Mouse (Mus musculus): ENCODE measurements around the gene Kctd17. TPM values are rescaled to one million over a fixed set of nuclear protein-coding genes. Genes with fewer than 3 reads are reported as not detected.
A peak's percentile ranks its signal among the peaks of the same experiment; 100 is the strongest.

The Kctd17 gene
- polyA plus RNA-seq, 1 experiment from 2014 or later = 37.9 TPM

- DNase-seq (ENCODE audit: low spot score) = peak; percentile 67
- Histone ChIP-seq H3K9ac (ENCODE audit: low read length) (peak overlapping the region; percentile 43), H3K4me1 (ENCODE audit: control insufficient read depth, insufficient read depth, low read length) (peaks cover 19% of the 10 kb centered on the region), H3K27me3 (ENCODE audit: control insufficient read depth, insufficient read depth, low read length) (no peaks in the 10 kb centered on the region), H3K27ac (replicated peaks; ENCODE audit: low read depth, low read length) (no peak overlapping the region), H3K36me3 (ENCODE audit: control insufficient read depth, insufficient read depth, low read length) (no peaks in the 10 kb centered on the region), H3K9me3 (ENCODE audit: control insufficient read depth, low read length) (no peaks in the 10 kb centered on the region), H3K4me2 (ENCODE audit: low read depth, severe bottlenecking) (peak overlapping the region; percentile 64), H3K4me3 (ENCODE audit: low read depth, low read length) (peak overlapping the region; percentile 15)
- ATAC-seq (ENCODE audit: insufficient number of reproducible peaks, low FRiP score, low TSS enrichment, low read depth) = no peak
- WGBS = 8% methylated on average over 31 of the region's 32 CpGs
Measured at GRCm38 (mm10) chr15:78436380-78437192, 8.2 kb downstream of the Kctd17 start.

- no peak overlapping the region; the same call in 1 of the 2 replicates for H3K27ac ChIP-seq (replicated peaks; ENCODE audit: low read depth, low read length)
- H3K36me3 ChIP-seq (ENCODE audit: control insufficient read depth, insufficient read depth, low read length) = no peaks in the 10 kb centered on the region
- peaks cover 19% of the 10 kb centered on the region for H3K4me1 ChIP-seq (ENCODE audit: control insufficient read depth, insufficient read depth, low read length)
- whole genome bisulfite sequencing = 21% methylated on average over 23 of the region's 23 CpGs
- no peaks in the 10 kb centered on the region for H3K9me3 ChIP-seq (ENCODE audit: control insufficient read depth, low read length)
- peak overlapping the region; percentile 64 for H3K4me2 ChIP-seq (ENCODE audit: low read depth, severe bottlenecking)
- peak overlapping the region; percentile 15; the same call in 1 of the 2 replicates for H3K4me3 ChIP-seq (ENCODE audit: low read depth, low read length)
- H3K27me3 ChIP-seq (ENCODE audit: control insufficient read depth, insufficient read depth, low read length) = no peaks in the 10 kb centered on the region
- DNase-seq (ENCODE audit: low spot score) = peak; percentile 51
- H3K9ac ChIP-seq (ENCODE audit: low read length) = peak overlapping the region; percentile 43
- no peak for ATAC-seq (ENCODE audit: insufficient number of reproducible peaks, low FRiP score, low TSS enrichment, low read depth)
Measured at GRCm38 (mm10) chr15:78437237-78438017, 9.1 kb downstream of the Kctd17 start.

- no peak overlapping the region for H3K27ac ChIP-seq (replicated peaks; ENCODE audit: low read depth, low read length)
- ATAC-seq (ENCODE audit: insufficient number of reproducible peaks, low FRiP score, low TSS enrichment, low read depth) (no peak), DNase-seq (ENCODE audit: low spot score) (no peak)
- H3K9ac ChIP-seq (ENCODE audit: low read length) = no peak overlapping the region
- no peak overlapping the region for H3K4me3 ChIP-seq (ENCODE audit: low read depth, low read length)
- H3K4me1 ChIP-seq (ENCODE audit: control insufficient read depth, insufficient read depth, low read length) = peaks cover 19% of the 10 kb centered on the region
- H3K4me2 ChIP-seq (ENCODE audit: low read depth, severe bottlenecking) = no peak overlapping the region
- H3K9me3 ChIP-seq (ENCODE audit: control insufficient read depth, low read length) = no peaks in the 10 kb centered on the region
- no peaks in the 10 kb centered on the region for H3K27me3 ChIP-seq (ENCODE audit: control insufficient read depth, insufficient read depth, low read length)
- WGBS = 44% methylated on average over 4 of the region's 4 CpGs
- no peaks in the 10 kb centered on the region for H3K36me3 ChIP-seq (ENCODE audit: control insufficient read depth, insufficient read depth, low read length)
Measured at GRCm38 (mm10) chr15:78438018-78438394, 9.6 kb downstream of the Kctd17 start.

- H3K36me3 ChIP-seq (ENCODE audit: control insufficient read depth, insufficient read depth, low read length) = no peaks in the 10 kb centered on the region
- H3K27ac ChIP-seq (replicated peaks; ENCODE audit: low read depth, low read length) = no peak overlapping the region
- peaks cover 19% of the 10 kb centered on the region for H3K4me1 ChIP-seq (ENCODE audit: control insufficient read depth, insufficient read depth, low read length)
- no peak for DNase-seq (ENCODE audit: low spot score)
- H3K27me3 ChIP-seq (ENCODE audit: control insufficient read depth, insufficient read depth, low read length) = no peaks in the 10 kb centered on the region
- no peak for ATAC-seq (ENCODE audit: insufficient number of reproducible peaks, low FRiP score, low TSS enrichment, low read depth)
- no peaks in the 10 kb centered on the region for H3K9me3 ChIP-seq (ENCODE audit: control insufficient read depth, low read length)
- H3K4me3 ChIP-seq (ENCODE audit: low read depth, low read length) = no peak overlapping the region
- no peak overlapping the region for H3K9ac ChIP-seq (ENCODE audit: low read length)
- 49% methylated on average over 8 of the region's 8 CpGs for WGBS
- no peak overlapping the region for H3K4me2 ChIP-seq (ENCODE audit: low read depth, severe bottlenecking)
Measured at GRCm38 (mm10) chr15:78438505-78438904, 10.1 kb downstream of the Kctd17 start.

DNA sequence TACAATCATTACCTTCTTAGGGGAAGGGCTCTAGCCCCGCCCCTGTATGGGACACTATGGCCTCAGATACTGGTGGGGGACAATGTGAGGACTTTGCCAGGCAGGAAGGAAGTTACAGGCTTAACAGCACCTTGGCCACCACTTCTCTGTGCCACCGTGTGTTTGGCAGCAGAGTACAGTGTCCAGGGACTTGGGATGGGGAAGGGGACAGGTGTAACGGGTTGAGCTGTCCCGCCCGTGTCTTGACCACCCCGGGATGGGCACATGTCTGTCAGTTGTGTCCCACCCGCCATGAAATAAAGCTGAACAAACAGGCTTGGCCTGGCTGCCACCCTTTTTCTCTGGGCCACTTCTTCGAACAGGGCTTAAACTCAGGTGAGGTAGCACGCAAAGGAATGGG is 10.6 kb downstream of the Kctd17 start:
- Histone ChIP-seq H3K27ac (replicated peaks; ENCODE audit: low read depth, low read length) (no peak overlapping the region), H3K4me1 (ENCODE audit: control insufficient read depth, insufficient read depth, low read length) (peaks cover 19% of the 10 kb centered on the region), H3K36me3 (ENCODE audit: control insufficient read depth, insufficient read depth, low read length) (no peaks in the 10 kb centered on the region), H3K9me3 (ENCODE audit: control insufficient read depth, low read length) (no peaks in the 10 kb centered on the region), H3K9ac (ENCODE audit: low read length) (no peak overlapping the region), H3K4me3 (ENCODE audit: low read depth, low read length) (no peak overlapping the region), H3K27me3 (ENCODE audit: control insufficient read depth, insufficient read depth, low read length) (no peaks in the 10 kb centered on the region), H3K4me2 (ENCODE audit: low read depth, severe bottlenecking) (no peak overlapping the region)
- DNase-seq (ENCODE audit: low spot score) = no peak
- 66% methylated on average over 9 of the region's 9 CpGs for WGBS
- no peak for ATAC-seq (ENCODE audit: insufficient number of reproducible peaks, low FRiP score, low TSS enrichment, low read depth)

DNA sequence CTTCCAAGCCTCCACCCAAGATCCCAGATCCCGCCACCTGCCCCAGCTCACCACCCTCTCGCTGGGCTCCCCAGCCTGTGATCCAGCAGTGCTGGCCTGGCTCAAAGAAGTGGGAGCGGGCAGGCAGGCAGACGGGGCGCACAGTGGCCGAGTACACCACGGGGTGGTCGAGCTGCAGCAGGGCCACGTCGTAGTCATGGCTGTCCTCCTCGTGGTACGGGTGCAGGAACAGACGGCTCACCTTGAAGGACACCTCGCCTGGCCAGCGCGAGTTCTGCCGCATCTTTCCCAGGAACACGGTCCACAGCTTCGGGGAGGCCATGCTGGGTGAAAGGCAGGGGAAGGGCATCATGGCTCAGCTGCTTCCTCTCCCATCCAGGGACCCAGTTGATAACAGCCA is 13.9 kb downstream of the Kctd17 start:
- ATAC-seq (ENCODE audit: insufficient number of reproducible peaks, low FRiP score, low TSS enrichment, low read depth) (no peak), DNase-seq (ENCODE audit: low spot score) (no peak)
- Histone ChIP-seq H3K27ac (replicated peaks; ENCODE audit: low read depth, low read length) (no peak overlapping the region), H3K27me3 (ENCODE audit: control insufficient read depth, insufficient read depth, low read length) (no peaks in the 10 kb centered on the region), H3K36me3 (ENCODE audit: control insufficient read depth, insufficient read depth, low read length) (no peaks in the 10 kb centered on the region), H3K9me3 (ENCODE audit: control insufficient read depth, low read length) (no peaks in the 10 kb centered on the region), H3K4me2 (ENCODE audit: low read depth, severe bottlenecking) (no peak overlapping the region), H3K4me3 (ENCODE audit: low read depth, low read length) (no peak overlapping the region), H3K9ac (ENCODE audit: low read length) (no peak overlapping the region), H3K4me1 (ENCODE audit: control insufficient read depth, insufficient read depth, low read length) (peaks cover 7% of the 10 kb centered on the region)
- WGBS = 84% methylated on average over 19 of the region's 19 CpGs

GRCm38 (mm10) chr15:78443857-78444256 is 15.5 kb downstream of the Kctd17 start:
- Histone ChIP-seq H3K27me3 (ENCODE audit: control insufficient read depth, insufficient read depth, low read length) (no peaks in the 10 kb centered on the region), H3K36me3 (ENCODE audit: control insufficient read depth, insufficient read depth, low read length) (no peaks in the 10 kb centered on the region), H3K4me3 (ENCODE audit: low read depth, low read length) (no peak overlapping the region), H3K9me3 (ENCODE audit: control insufficient read depth, low read length) (no peaks in the 10 kb centered on the region), H3K4me2 (ENCODE audit: low read depth, severe bottlenecking) (no peak overlapping the region), H3K4me1 (ENCODE audit: control insufficient read depth, insufficient read depth, low read length) (no peaks in the 10 kb centered on the region), H3K9ac (ENCODE audit: low read length) (no peak overlapping the region), H3K27ac (replicated peaks; ENCODE audit: low read depth, low read length) (no peak overlapping the region)
- WGBS = 46% methylated on average over 6 of the region's 6 CpGs
- no peak for ATAC-seq (ENCODE audit: insufficient number of reproducible peaks, low FRiP score, low TSS enrichment, low read depth)
- no peak for DNase-seq (ENCODE audit: low spot score)

DNA sequence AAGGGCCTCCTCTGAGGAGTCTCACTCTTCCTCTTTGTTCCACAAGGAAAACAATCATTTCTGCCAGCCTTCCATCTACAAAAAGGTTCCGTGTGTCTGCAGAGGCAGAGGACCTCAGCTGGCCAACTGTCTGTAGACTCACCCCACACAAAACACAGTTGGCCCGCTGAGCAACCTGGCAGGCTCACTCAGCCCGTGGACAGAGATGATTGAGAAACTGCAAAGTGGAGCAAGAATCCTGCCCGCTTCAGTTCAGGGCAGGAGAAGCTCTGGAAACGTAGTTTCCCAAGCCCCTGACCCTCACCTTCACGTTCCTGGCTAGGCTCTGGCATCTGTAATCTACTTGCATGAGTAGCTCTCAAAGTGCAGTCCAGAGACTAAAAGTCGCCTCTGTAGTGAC is 18.8 kb downstream of the Kctd17 start:
- Histone ChIP-seq H3K9me3 (ENCODE audit: control insufficient read depth, low read length) (no peaks in the 10 kb centered on the region), H3K36me3 (ENCODE audit: control insufficient read depth, insufficient read depth, low read length) (no peaks in the 10 kb centered on the region), H3K9ac (ENCODE audit: low read length) (peak overlapping the region; percentile 27; the same call in 1 of the 2 replicates), H3K4me2 (ENCODE audit: low read depth, severe bottlenecking) (no peak overlapping the region), H3K4me1 (ENCODE audit: control insufficient read depth, insufficient read depth, low read length) (no peaks in the 10 kb centered on the region), H3K27ac (replicated peaks; ENCODE audit: low read depth, low read length) (no peak overlapping the region), H3K27me3 (ENCODE audit: control insufficient read depth, insufficient read depth, low read length) (no peaks in the 10 kb centered on the region), H3K4me3 (ENCODE audit: low read depth, low read length) (no peak overlapping the region)
- WGBS = 49% methylated on average over 7 of the region's 7 CpGs
- DNase-seq (ENCODE audit: low spot score) = no peak
- ATAC-seq (ENCODE audit: insufficient number of reproducible peaks, low FRiP score, low TSS enrichment, low read depth) = no peak

All from limb, embryonic 11.5 days (tissue).